10 mouse cellular contexts compared by ENCODE assay signal in the genomic region with DNA sequence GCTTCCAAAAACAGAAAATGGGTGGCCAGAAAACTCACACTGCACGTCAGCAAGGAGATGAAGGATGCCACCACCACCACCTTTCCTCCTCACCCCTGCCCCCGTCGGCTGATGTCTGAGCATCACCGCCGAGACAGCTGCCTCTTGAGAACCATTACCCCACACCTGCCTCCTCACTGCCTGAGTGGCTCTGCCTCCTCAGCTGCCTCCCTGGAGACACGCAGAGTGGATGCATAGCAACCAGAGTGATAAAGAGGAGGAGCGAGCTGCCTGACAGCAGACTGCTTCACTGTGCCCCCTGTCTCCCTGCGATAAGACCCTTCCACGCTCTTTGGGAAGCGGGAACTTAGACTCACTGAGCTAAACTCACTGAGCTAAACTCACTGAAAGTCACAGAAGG. TPM values are rescaled to one million over a fixed set of nuclear protein-coding genes. Genes with fewer than 3 reads are reported as not detected.
DNase-seq lines count a peak whose midpoint lies in the region; ATAC-seq lines count a peak whose summit lies in the region.
"Had no signal": no experiment of that assay in that cellular context is flagged by ENCODE, and none has a peak within 500 bp of the region (broad histone marks: within the 10 kb centered on the region; RNA-seq: fewer than 3 reads in every experiment).

No protein-coding gene starts in this region.

- peak overlapping the region; percentile 26; the same call in 1 of the 2 replicates for H3K4me2 ChIP-seq in hindbrain, embryonic 13.5 days
- H3K4me2 ChIP-seq in midbrain, embryonic 15.5 days = peak overlapping the region; percentile 27
- H3K4me2 ChIP-seq in intestine, embryonic 15.5 days (replicated peaks) = no peak overlapping the region
- H3K4me2 ChIP-seq: limb, embryonic 15.5 days had no signal

- no peak overlapping the region for H3K9ac ChIP-seq in hindbrain, embryonic 13.5 days
- H3K9ac ChIP-seq in midbrain, embryonic 15.5 days = no peak overlapping the region
- H3K9ac ChIP-seq in intestine, embryonic 15.5 days = no peak overlapping the region
- H3K9ac ChIP-seq: limb, embryonic 15.5 days had no signal

- no peak overlapping the region for H3K4me3 ChIP-seq in hindbrain, embryonic 13.5 days
- no peak overlapping the region for H3K4me3 ChIP-seq in midbrain, embryonic 15.5 days
- no peak overlapping the region for H3K4me3 ChIP-seq in limb, embryonic 10.5 days
- H3K4me3 ChIP-seq in intestine, embryonic 15.5 days (replicated peaks) = no peak overlapping the region
- H3K4me3 ChIP-seq: erythroblast, embryonic 14.5 days; limb, embryonic 15.5 days had no signal

- 25% methylated on average over 10 of the region's 10 CpGs for WGBS in hindbrain, embryonic 13.5 days
- WGBS in midbrain, embryonic 15.5 days = 23% methylated on average over 10 of the region's 10 CpGs
- 61% methylated on average over 10 of the region's 10 CpGs for WGBS in limb, embryonic 10.5 days
- 26% methylated on average over 10 of the region's 10 CpGs for WGBS in intestine, embryonic 15.5 days

- peak overlapping the region; percentile 40; the same call in 1 of the 2 replicates for H3K27ac ChIP-seq in hindbrain, embryonic 13.5 days
- no peak overlapping the region for H3K27ac ChIP-seq in midbrain, embryonic 15.5 days
- H3K27ac ChIP-seq in limb, embryonic 10.5 days = no peak overlapping the region
- no peak overlapping the region for H3K27ac ChIP-seq in intestine, embryonic 15.5 days
- H3K27ac ChIP-seq: limb, embryonic 15.5 days had no signal

- peak; percentile 80 for DNase-seq in brain, adult 2 months (ENCODE audit: low read depth, low spot score)
- peak; percentile 51 for DNase-seq in embryo, embryonic 11 days
- no peak for DNase-seq in cerebellum, adult 8-10 months
- DNase-seq in liver = no peak
- no peak for DNase-seq in limb, embryonic 10.5 days (ENCODE audit: low spot score)

- peak; percentile 85 for ATAC-seq in hindbrain, embryonic 13.5 days (ENCODE audit: low FRiP score)
- ATAC-seq in midbrain, embryonic 15.5 days (replicated peaks) = peak; percentile 90
- ATAC-seq in intestine, embryonic 15.5 days = no peak; the same call in 1 of the 2 replicates

- no peaks in the 10 kb centered on the region for H3K9me3 ChIP-seq in hindbrain, embryonic 13.5 days
- H3K9me3 ChIP-seq in midbrain, embryonic 15.5 days = no peaks in the 10 kb centered on the region
- H3K9me3 ChIP-seq in limb, embryonic 10.5 days (replicated peaks) = no peaks in the 10 kb centered on the region
- H3K9me3 ChIP-seq in intestine, embryonic 15.5 days = no peaks in the 10 kb centered on the region
- H3K9me3 ChIP-seq: limb, embryonic 15.5 days had no signal

- peaks cover 25% of the 10 kb centered on the region for H3K4me1 ChIP-seq in hindbrain, embryonic 13.5 days (replicated peaks)
- H3K4me1 ChIP-seq in midbrain, embryonic 15.5 days = peaks cover 7% of the 10 kb centered on the region
- no peaks in the 10 kb centered on the region for H3K4me1 ChIP-seq in limb, embryonic 10.5 days
- no peaks in the 10 kb centered on the region for H3K4me1 ChIP-seq in intestine, embryonic 15.5 days (replicated peaks)
- H3K4me1 ChIP-seq: limb, embryonic 15.5 days had no signal

- no peaks in the 10 kb centered on the region for H3K36me3 ChIP-seq in hindbrain, embryonic 13.5 days
- no peaks in the 10 kb centered on the region for H3K36me3 ChIP-seq in midbrain, embryonic 15.5 days (replicated peaks)
- H3K36me3 ChIP-seq in limb, embryonic 10.5 days = no peaks in the 10 kb centered on the region
- no peaks in the 10 kb centered on the region for H3K36me3 ChIP-seq in intestine, embryonic 15.5 days
- H3K36me3 ChIP-seq: limb, embryonic 15.5 days had no signal

- H3K27me3 ChIP-seq in hindbrain, embryonic 13.5 days = 0 out of 2 replicates have a peak, but pooled peaks cover 2% of the 10 kb centered on the region
- H3K27me3 ChIP-seq in midbrain, embryonic 15.5 days (replicated peaks) = no peaks in the 10 kb centered on the region
- H3K27me3 ChIP-seq in limb, embryonic 10.5 days (ENCODE audit: low read depth, poor library complexity, severe bottlenecking) = no peaks in the 10 kb centered on the region
- H3K27me3 ChIP-seq in intestine, embryonic 15.5 days (replicated peaks) = no peaks in the 10 kb centered on the region
- H3K27me3 ChIP-seq: limb, embryonic 15.5 days had no signal

RNA-seq across cellular contexts. Expression of gene Kcna5, which starts 20.5 kb away (rescaled TPM):
- 2.2 and 2.4 TPM in 2 replicates for polyA plus RNA-seq in hindbrain, embryonic 13.5 days (2015; fragmentation: Nextera tagmentation; extraction: Ambion mirVana)
- polyA plus RNA-seq in midbrain, embryonic 15.5 days (2015; fragmentation: Nextera tagmentation; extraction: Ambion mirVana) = 3.3 and 3.4 TPM in 2 replicates
- polyA plus RNA-seq in limb, embryonic 10.5 days (2016; fragmentation: Nextera tagmentation; extraction: Ambion mirVana) = 1.3 TPM in 2 replicates
- polyA plus RNA-seq in intestine, embryonic 15.5 days (2015; fragmentation: Nextera tagmentation; extraction: Ambion mirVana) = 7.5 and 8.2 TPM in 2 replicates
- polyA plus RNA-seq: erythroblast, embryonic 14.5 days had no signal

Comparison
In these comparisons a context has a peak if more than half of its experiments do, and no peak if none do; other contexts are left out.
1. DNase-seq: peak in brain, adult 2 months (single experiment) and embryo, embryonic 11 days (single experiment); none in cerebellum, adult 8-10 months (single experiment), liver (single experiment) and limb, embryonic 10.5 days (single experiment).